Mouse (Mus musculus) hindbrain, embryonic 12.5 days (tissue): ENCODE measurements at regions not wholly inside any gene's neighbourhood (a gene's known extent, or its start where the extent isn't known, plus 50 kb on each side); places are given as distances from the start of the nearest gene placed in this dataset.

Experiments
- ATAC-seq: fragments of 200-750 bp; cut with Nextera tagmentation; 2 replicates; pipeline ENCODE4 v1.8.0; 2017; ENCODE audit warnings: moderate TSS enrichment; ENCODE audit not compliant: low FRiP score
- H3K27ac ChIP-seq: fragments of 300-500 bp; sonication (generic); 2 replicates; pipeline ENCODE4 v1.5.1; 2016; ENCODE audit warnings: mild to moderate bottlenecking
- H3K27me3 ChIP-seq: fragments of 300-500 bp; sonication (generic); 2 replicates; pipeline ENCODE4 v1.6.1; 2016; ENCODE audit warnings: mild to moderate bottlenecking
- H3K36me3 ChIP-seq: fragments of 300-500 bp; sonication (generic); 2 replicates; pipeline ENCODE4 v1.6.1; 2016; ENCODE audit warnings: mild to moderate bottlenecking
- H3K4me1 ChIP-seq: fragments of 300-500 bp; sonication (generic); 2 replicates; pipeline ENCODE4 v1.6.1; 2016
- H3K4me2 ChIP-seq: fragments of 300-500 bp; sonication (generic); replicated peaks from 2 replicates; pipeline ENCODE4 v1.6.1; 2016; ENCODE audit warnings: mild to moderate bottlenecking
- H3K4me3 ChIP-seq: fragments of 300-500 bp; sonication (generic); 2 replicates; pipeline ENCODE4 v1.5.1; 2016; ENCODE audit warnings: mild to moderate bottlenecking
- H3K9ac ChIP-seq: fragments of 300-500 bp; sonication (generic); 2 replicates; pipeline ENCODE4 v1.6.1; 2016; ENCODE audit warnings: mild to moderate bottlenecking, moderate library complexity
- H3K9me3 ChIP-seq: fragments of 300-500 bp; sonication (generic); replicated peaks from 2 replicates; pipeline ENCODE4 v1.6.1; 2016; ENCODE audit warnings: mild to moderate bottlenecking
- WGBS: fragments of 180-500 bp; shearing (Covaris S2); methylation state at CpG from one replicate; pipeline ENCODE4 v1.1.7; 2016; 5-methylcytosine and 5-hydroxymethylcytosine counted together

- Histone ChIP-seq H3K9me3 (no peaks in the 10 kb centered on the region), H3K4me1 (no peaks in the 10 kb centered on the region), H3K4me3 (no peak overlapping the region), H3K9ac (no peak overlapping the region), H3K4me2 (no peak overlapping the region), H3K36me3 (no peaks in the 10 kb centered on the region), H3K27me3 (no peaks in the 10 kb centered on the region), H3K27ac (no peak overlapping the region)
- WGBS, result 75% methylated on average over 1 of the region's 1 CpGs
- ATAC-seq, result no peak
Measured at GRCm38 (mm10) chr12:67929842-67930241, 707.5 kb upstream of the Mdga2 start.

DNA sequence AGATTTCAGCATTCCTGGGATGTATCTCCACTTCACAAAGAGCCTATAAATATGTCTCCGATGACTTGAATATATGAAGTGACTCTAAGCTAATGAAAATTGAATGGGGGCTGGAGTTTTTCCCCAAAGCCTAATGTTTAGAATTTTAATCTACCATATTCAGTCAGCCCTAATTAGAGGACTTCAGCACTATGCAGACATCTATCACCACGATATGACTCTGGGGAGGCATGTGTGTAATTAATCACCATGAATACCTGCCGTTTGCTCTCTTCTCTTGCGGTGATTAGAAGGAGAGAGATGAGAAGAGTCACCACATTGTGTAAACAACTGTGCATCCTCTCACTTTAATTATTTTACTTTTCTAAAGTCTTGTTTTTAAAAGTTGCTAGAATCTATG lies 692.3 kb upstream of the Mdga2 start:
- ATAC-seq, result peak; percentile 85

DNA sequence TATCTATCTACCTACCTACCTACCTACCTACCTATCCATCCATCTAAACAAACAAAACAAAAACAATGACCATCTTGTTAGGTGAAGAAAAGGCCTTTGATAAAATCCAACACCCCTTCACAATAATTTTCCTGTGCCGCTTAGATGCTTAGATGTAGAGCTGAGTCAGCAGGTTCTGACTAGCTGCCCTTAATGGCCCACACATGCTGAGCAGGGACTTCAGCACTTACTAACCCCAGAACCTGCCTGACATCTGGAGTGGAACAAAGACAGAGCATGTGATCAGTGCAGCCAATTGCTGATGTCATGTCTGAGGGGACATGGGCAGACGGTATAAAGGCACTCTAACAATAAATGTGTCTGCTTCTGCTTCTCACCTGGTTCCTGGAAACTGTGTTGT lies 664.9 kb upstream of the Mdga2 start:
- Histone ChIP-seq H3K27ac (no peak overlapping the region), H3K9ac (no peak overlapping the region), H3K27me3 (no peaks in the 10 kb centered on the region), H3K4me2 (no peak overlapping the region), H3K4me1 (no peaks in the 10 kb centered on the region), H3K4me3 (no peak overlapping the region), H3K9me3 (no peaks in the 10 kb centered on the region), H3K36me3 (no peaks in the 10 kb centered on the region)
- ATAC-seq, result no peak
- 69% methylated on average over 2 of the region's 2 CpGs for WGBS

More for the DNA sequence above, 692.3 kb upstream of the Mdga2 start:
- H3K4me2 ChIP-seq, result no peak overlapping the region
- H3K9me3 ChIP-seq, result no peaks in the 10 kb centered on the region
- H3K36me3 ChIP-seq, result no peaks in the 10 kb centered on the region
- no peaks in the 10 kb centered on the region for H3K27me3 ChIP-seq
- whole genome bisulfite sequencing, result 57% methylated on average over 4 of the region's 4 CpGs
- no peak overlapping the region for H3K27ac ChIP-seq
- no peaks in the 10 kb centered on the region for H3K4me1 ChIP-seq
- no peak overlapping the region for H3K4me3 ChIP-seq
- no peak overlapping the region for H3K9ac ChIP-seq

- Histone ChIP-seq H3K27me3 (no peaks in the 10 kb centered on the region), H3K4me1 (no peaks in the 10 kb centered on the region), H3K36me3 (no peaks in the 10 kb centered on the region), H3K27ac (no peak overlapping the region), H3K9ac (no peak overlapping the region), H3K4me2 (no peak overlapping the region), H3K9me3 (no peaks in the 10 kb centered on the region), H3K4me3 (no peak overlapping the region)
- 70% methylated on average over 2 of the region's 2 CpGs for WGBS
- ATAC-seq, result no peak
Measured at GRCm38 (mm10) chr12:67862615-67863014, 640.3 kb upstream of the Mdga2 start.

DNA sequence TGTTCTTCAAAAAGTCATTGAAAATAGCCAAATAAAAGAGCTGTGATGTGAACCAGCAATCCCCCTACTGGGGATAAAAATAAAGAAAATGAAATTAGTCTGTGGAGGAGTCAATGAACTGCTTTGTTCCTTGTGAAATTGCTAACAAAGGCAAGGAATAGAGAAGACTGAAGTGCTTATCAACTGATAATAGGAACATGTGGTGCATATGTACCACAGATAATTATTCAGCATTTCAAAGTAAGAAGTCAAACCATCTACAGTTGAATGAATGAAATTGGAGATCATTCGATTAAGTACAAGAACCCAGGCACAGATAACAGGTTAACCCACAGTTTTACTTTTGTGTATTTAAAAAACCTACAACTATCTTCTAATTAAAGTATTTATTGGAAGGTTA lies 638.4 kb upstream of the Mdga2 start:
- Histone ChIP-seq H3K27me3 (no peaks in the 10 kb centered on the region), H3K27ac (no peak overlapping the region), H3K36me3 (no peaks in the 10 kb centered on the region), H3K4me1 (no peaks in the 10 kb centered on the region), H3K9ac (no peak overlapping the region), H3K9me3 (no peaks in the 10 kb centered on the region), H3K4me3 (no peak overlapping the region), H3K4me2 (no peak overlapping the region)
- ATAC-seq, result no peak
- 71% methylated on average over 1 of the region's 1 CpGs for WGBS

DNA sequence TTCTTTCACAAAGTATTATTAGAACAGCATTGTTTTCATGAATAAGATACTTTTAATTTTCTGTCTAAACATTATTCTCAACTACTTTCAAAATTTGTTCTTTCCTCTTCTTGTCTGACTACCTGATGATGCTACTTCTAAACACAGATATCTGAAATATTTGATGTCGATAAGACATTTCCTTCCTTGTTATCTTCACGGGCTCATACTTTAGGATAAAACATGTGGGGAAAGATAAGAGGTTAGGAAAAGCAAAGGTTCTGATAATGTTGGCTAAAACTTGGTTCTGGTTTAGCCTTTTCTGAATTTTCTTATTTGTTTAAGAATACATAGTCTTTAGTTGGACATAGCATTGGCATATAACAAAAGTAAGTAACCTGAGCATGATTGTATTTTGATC lies 630.3 kb upstream of the Mdga2 start:
- no peaks in the 10 kb centered on the region for H3K27me3 ChIP-seq
- no peak overlapping the region for H3K4me2 ChIP-seq
- H3K9ac ChIP-seq, result no peak overlapping the region
- no peaks in the 10 kb centered on the region for H3K36me3 ChIP-seq
- H3K9me3 ChIP-seq, result no peaks in the 10 kb centered on the region
- H3K27ac ChIP-seq, result no peak overlapping the region
- WGBS, result 87% methylated on average over 2 of the region's 2 CpGs
- no peak overlapping the region for H3K4me3 ChIP-seq
- no peaks in the 10 kb centered on the region for H3K4me1 ChIP-seq
- no peak for ATAC-seq

DNA sequence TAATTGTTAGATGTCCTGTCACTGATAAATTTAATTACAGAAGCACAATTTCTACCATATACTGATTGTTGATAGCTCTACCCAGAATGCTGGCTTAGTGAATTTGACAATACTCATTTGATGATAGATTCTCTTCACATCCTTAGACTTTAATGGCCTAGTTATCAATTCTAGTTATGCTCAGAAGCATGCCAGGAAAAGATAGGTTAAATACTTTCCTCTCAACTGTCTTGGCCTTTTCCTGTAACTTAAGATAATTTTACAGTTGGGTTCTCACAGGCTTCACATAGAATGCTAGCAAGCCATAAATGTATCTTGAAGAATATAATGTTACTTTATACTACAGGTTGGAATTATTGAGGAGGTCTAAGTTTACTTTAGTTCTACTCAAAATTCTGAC lies 625.2 kb upstream of the Mdga2 start:
- Histone ChIP-seq H3K27ac (no peak overlapping the region), H3K9me3 (no peaks in the 10 kb centered on the region), H3K4me2 (no peak overlapping the region), H3K36me3 (no peaks in the 10 kb centered on the region), H3K4me1 (no peaks in the 10 kb centered on the region), H3K9ac (no peak overlapping the region), H3K27me3 (no peaks in the 10 kb centered on the region), H3K4me3 (no peak overlapping the region)
- no peak for ATAC-seq

- H3K36me3 ChIP-seq, result no peaks in the 10 kb centered on the region
- H3K9ac ChIP-seq, result no peak overlapping the region
- ATAC-seq, result no peak
- 84% methylated on average over 6 of the region's 6 CpGs for WGBS
- no peaks in the 10 kb centered on the region for H3K4me1 ChIP-seq
- no peaks in the 10 kb centered on the region for H3K9me3 ChIP-seq
- H3K27me3 ChIP-seq, result no peaks in the 10 kb centered on the region
- H3K4me3 ChIP-seq, result no peak overlapping the region
- H3K27ac ChIP-seq, result no peak overlapping the region
- H3K4me2 ChIP-seq, result no peak overlapping the region
Measured at GRCm38 (mm10) chr12:67804297-67804696, 581.9 kb upstream of the Mdga2 start.

- ATAC-seq, result no peak
- 88% methylated on average over 2 of the region's 2 CpGs for WGBS
Measured at GRCm38 (mm10) chr12:67799776-67800175, 577.4 kb upstream of the Mdga2 start.

More at GRCm38 (mm10) chr12:67799776-67800175, 577.4 kb upstream of the Mdga2 start:
- no peak overlapping the region for H3K27ac ChIP-seq
- H3K4me2 ChIP-seq, result no peak overlapping the region
- H3K4me1 ChIP-seq, result no peaks in the 10 kb centered on the region
- H3K36me3 ChIP-seq, result no peaks in the 10 kb centered on the region
- no peak overlapping the region for H3K9ac ChIP-seq
- no peaks in the 10 kb centered on the region for H3K27me3 ChIP-seq
- no peaks in the 10 kb centered on the region for H3K9me3 ChIP-seq
- H3K4me3 ChIP-seq, result no peak overlapping the region
